Mouse (Mus musculus): ENCODE results near the gene Hnrnpa0.

The Hnrnpa0 gene

DNA sequence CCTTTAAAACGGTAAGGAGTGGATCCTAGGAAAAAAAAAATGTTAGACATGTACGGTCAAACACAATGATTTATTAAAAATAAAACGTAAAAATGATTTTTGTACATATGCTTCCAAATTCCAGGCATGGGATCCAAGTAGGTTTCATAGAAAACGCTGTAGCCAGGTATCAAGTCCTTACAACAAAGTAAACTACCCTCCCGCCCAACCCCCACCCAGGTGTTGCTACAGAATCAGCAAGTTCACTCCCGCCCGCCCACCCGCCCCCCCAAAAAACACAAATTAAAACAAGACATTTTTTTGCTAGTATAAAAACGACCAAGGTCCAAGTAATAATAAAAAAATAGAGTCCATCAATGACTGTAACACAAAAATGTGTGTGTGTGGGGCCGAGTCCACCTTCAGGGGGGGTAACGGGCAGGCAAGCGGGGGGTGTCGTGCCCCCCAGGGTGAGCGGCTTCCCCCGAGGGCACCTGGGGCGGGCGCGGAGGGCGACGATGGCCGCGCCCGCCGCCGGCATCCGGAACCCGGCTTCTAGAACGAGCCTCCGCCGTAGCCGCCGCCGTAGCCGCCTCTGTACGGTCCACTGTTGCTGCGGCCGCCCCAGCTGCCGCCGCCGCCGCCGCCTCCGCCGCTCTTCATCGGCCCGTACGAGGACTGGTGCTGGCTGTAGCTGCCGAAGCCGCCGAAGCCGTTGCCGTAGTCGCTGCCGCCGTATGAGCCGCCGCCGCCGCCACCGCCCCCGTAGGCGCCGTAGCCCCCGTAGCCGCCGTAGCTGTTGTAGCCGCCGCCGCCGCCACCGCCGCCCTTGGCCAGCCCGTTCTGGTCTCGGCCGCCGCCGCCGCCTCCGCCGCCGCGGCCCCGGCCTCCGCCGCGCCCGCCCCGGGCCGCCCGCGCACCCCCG lies 1.2 kb downstream of the Hnrnpa0 start:
- DNase-seq (ENCODE audit: extremely low spot score), result peak; percentile 45

- DNase-seq (ENCODE audit: extremely low spot score), result peak; percentile 48
These were observed 2.2 kb downstream of the Hnrnpa0 start for GRCm38 (mm10) chr13:58126126-58126525.

- no peak for DNase-seq (ENCODE audit: extremely low spot score)
These were observed 3.4 kb downstream of the Hnrnpa0 start for GRCm38 (mm10) chr13:58124989-58125388.

DNA sequence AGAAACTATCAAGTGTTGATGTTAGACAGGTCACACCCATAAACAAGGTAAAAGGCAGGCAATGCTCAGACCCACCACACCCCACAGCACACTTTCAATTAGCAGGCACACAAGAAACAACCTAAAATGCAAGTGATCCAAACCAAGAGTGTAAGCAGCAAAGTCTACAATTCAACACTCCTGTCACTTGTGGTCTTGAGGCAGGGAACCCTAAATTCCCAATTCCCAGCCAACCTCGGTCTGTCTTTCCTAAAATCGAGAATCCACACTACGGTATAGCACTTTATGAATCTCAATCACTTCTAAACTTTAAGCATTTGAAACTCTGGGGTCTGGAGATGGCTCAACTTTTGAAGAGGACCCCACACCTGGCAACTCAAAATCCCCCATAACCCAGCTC lies 4.1 kb downstream of the Hnrnpa0 start:
- DNase-seq (ENCODE audit: extremely low spot score), result no peak

DNA sequence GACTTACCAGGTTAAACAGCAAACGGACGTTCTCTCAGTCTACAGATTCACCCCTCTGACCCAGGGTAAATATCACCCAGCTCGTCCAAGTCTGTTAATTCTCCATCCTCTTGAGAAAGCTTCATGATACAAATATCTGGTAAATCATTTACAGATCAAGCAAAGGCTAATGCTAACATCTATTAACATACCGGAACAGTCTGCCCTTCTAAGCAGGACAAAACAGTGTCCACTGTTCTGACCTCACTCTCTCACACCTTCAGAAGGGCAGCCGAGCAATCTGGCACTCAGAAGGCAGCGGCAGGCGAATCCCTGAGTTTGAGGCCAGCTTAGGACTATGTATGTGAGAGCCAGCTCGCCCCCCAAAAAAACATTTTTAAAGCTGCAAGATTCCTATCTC lies 5.0 kb downstream of the Hnrnpa0 start:
- no peak for DNase-seq (ENCODE audit: extremely low spot score)

DNA sequence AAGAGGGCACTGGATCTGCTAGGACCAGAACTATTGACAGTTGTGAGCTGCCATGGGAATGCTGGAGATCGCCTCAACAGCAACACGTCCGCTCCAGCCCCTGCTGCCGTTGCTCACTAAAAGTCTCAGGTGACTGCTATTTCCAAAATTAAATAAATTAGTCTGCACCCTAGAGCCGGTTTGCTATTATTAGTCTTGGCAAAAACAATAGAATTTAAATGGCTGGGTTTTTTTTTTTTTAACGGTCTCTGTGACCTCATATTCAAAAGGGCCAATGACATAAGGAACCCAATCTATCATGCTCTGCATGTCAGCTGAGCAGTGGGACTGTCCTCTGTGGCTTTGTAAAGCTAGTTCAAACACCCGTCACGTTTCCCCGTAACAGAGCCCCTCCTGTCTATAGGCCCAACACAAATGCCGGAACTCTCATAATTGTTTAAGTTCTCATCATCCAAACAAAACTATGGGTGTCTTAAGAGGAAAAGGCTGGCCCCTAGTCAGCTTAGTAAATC lies 5.5 kb downstream of the Hnrnpa0 start:
- no peak for DNase-seq (ENCODE audit: extremely low spot score)

GRCm38 (mm10) chr13:58117318-58118017 lies 10.9 kb downstream of the Hnrnpa0 start:
- DNase-seq (ENCODE audit: extremely low spot score), result peak; percentile 48

GRCm38 (mm10) chr13:58116801-58117200 lies 11.6 kb downstream of the Hnrnpa0 start:
- DNase-seq (ENCODE audit: extremely low spot score), result no peak

DNA sequence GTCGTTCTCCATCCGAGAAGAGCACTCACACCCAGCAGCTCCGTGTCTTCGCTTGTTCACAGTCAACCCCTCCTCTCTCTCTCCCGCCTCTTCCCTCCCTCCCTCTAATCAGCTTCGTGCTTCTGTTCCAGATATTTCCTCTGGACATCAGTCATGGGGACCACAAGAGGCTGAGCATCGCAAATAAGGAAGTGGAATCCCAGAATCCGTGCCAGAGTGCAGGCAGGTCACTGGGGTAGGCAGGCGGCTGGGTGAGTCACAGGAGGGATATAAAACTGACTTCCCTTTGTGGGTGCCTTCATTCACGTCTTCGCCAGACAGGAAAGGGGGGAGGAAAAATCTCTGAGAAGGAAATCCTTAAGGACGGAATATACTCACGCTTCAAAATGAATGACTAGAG lies 13.1 kb downstream of the Hnrnpa0 start:
- no peak for DNase-seq (ENCODE audit: extremely low spot score)

DNA sequence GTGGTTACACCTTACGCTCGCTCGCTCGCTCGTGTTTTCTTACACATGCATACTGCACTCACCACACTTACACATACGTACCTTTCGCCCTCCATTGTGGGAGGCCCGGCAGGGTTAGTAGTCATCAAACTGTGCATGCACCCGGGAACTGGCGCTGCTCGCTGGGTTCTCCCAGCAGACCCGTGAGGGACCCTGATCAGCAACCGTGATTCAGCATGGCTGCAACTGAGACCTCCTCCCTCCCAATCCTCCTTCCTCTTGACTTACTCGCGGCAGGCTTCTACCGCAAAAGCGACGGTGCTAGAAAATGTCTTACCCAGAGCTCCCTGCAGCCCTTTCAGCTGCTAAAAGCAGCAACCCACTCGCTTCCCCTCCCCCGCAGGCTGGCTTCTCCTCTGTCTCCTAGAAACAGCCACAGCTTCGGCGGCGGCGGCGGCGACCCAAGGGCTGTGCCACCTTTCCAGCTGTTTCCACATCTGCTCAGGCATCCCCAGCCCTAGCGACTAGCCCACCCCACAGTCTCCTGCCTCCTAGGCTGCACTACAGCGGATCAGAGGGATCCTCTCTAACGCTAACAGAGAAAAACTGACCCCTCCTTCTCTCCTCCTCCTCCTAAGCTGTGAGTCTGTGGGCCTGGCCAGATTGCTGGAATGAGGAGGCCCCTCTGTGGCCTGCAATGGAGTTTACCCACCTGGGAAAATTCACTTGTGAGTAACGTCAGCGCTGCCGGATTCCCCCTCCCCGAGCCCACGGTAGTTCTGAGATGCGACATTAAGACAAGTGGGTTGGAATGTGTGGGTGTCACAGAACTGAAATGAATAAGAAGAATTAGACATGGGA lies 15.1 kb downstream of the Hnrnpa0 start, which contains the start of gene Klhl3:
Klhl3 (minus strand) TSS at position 532 of the 840 bp plus-strand sequence.
- DNase-seq (ENCODE audit: extremely low spot score), result peak; percentile 76

DNA sequence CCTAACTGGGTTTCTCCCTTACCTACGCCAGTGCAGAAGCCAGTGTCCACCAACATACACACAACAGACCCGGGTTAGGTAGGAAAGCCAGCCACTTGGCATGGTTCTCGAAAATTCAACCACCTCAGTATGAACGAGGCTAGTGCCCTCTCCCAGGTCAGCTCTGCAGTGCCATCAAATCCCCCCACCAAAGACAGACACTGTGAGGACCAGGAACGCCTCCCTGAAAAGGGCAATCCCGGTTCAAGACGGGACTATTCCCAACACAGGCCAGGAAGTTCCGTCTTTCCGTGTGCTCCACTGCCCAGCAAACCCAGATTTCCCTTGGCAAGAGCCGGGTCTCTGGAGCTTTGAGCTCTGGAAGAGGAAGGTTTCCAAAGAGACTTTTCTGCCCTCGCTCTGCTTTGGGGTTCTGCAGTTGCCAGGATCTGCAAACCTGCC lies 15.7 kb downstream of the Hnrnpa0 start:
- DNase-seq (ENCODE audit: extremely low spot score), result no peak

DNA sequence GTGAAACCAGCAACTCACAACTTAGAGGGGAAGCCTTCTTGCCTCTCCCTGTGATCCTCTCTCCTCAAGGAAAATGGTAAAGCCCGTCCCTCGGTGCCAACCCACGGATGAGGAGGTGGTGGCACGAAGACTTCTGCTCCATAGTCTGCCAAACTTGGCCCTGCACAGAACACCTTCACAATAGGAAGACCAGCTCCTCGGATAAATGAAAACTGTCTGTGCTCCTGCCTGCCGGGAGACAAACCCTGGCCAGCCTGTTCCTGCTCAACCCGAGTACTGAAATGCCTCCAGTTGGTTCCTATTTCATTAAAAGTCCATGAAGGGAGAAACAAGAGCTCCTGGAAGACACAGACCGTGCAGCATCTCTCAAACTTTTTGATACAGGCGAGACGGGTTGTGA lies 16.2 kb downstream of the Hnrnpa0 start:
- no peak for DNase-seq (ENCODE audit: extremely low spot score)

GRCm38 (mm10) chr13:58111306-58111705 lies 17.1 kb downstream of the Hnrnpa0 start:
- DNase-seq (ENCODE audit: extremely low spot score), result no peak

DNA sequence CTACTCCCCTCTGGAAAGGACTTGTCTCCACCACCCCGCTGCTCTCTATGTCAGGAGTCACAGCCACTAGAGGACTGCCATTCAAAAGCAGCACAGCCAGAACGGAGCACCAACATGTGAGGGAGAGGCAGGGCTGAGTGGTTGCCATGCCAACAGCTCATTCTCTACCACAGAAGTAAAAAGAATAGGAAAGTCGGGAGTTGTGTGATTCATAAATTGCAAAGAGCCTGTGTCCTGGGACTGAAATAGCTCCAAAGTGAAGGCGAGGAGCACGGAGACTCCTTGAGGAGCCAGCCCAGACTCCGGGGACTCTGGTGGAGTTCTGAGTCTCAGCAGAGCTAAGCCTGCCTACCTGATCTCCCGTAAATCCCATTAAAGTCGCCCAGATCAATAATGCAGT lies 37.7 kb downstream of the Hnrnpa0 start:
- no peak for DNase-seq (ENCODE audit: extremely low spot score)

DNA sequence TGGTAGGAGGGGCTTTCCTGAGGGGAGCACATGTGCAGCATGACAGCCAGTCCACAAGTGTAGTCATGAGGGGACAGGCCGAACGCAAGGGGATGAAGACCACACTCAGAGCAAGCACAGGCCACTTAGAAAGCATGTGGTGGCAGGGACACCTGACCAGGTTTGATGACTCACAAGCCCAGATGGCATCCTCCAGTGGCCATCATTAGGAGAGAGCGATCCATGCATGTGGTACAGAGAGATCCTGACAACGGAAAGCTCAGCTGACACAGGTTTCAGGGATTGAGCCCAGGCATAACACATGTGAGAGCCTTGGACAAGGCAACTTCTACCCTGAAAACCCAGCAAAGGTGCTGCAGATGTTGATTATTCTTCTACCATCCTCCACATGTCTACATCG lies 44.0 kb downstream of the Hnrnpa0 start:
- DNase-seq (ENCODE audit: extremely low spot score), result no peak

DNA sequence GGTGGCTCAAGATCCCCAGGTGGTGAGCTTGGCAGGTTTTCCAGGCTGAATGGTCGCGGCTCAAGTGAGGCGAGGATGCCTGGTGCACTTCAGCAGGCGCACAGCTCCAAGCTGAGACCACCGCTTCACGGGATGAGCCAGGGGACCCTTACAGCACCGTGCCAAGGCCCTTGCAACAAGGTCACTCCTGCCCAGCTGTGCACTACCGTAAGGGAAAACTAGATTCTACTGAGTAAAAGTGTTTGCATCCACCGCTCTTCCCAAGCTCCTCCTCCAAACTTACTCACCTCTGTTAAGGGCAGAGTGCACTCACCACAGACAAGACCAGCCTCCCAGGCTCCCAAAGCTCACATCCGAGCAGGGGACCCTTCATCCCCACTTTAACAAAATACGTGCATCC lies 44.8 kb downstream of the Hnrnpa0 start:
- DNase-seq (ENCODE audit: extremely low spot score), result no peak

GRCm38 (mm10) chr13:58083048-58083447 lies 45.3 kb downstream of the Hnrnpa0 start:
- DNase-seq (ENCODE audit: extremely low spot score), result no peak

GRCm38 (mm10) chr13:58078361-58078760 lies 50.0 kb downstream of the Hnrnpa0 start:
- no peak for DNase-seq (ENCODE audit: extremely low spot score)
